Mouse (Mus musculus) spleen, adult 2 months (tissue): Measurements from ENCODE around the gene Col20a1. TPM values are rescaled to one million over a fixed set of nuclear protein-coding genes. Genes with fewer than 3 reads are reported as not detected.

Experiments
- DNase-seq, 2 experiments: peaks; one replicate each; pipeline versions ENCODE4 v3.0.0 to v3.0.0-alpha.2; 2012 to 2021; ENCODE audit warnings: low spot score in 2 of 2, low read depth in 1 of 2
- H3K27ac ChIP-seq: fragments of 200-500 bp; 2 replicates; pipeline ENCODE4 v1.5.1; 2012; ENCODE audit warnings: low read length, inconsistent platforms; ENCODE audit not compliant: insufficient read depth
- H3K27me3 ChIP-seq: fragments of 200-500 bp; 2 replicates; pipeline ENCODE4 v1.6.1; 2012; ENCODE audit warnings: mild to moderate bottlenecking, moderate library complexity, low read length, inconsistent platforms; ENCODE audit not compliant: control insufficient read depth, insufficient read depth
- H3K36me3 ChIP-seq: fragments of 200-500 bp; 2 replicates; pipeline ENCODE4 v1.6.1; 2012; ENCODE audit warnings: mild to moderate bottlenecking, low read length, inconsistent platforms; ENCODE audit not compliant: control insufficient read depth, insufficient read depth
- H3K4me1 ChIP-seq: fragments of 200-500 bp; 2 replicates; pipeline ENCODE4 v1.6.1; 2011; ENCODE audit warnings: inconsistent platforms; ENCODE audit not compliant: control insufficient read depth, insufficient read depth, insufficient read length
- H3K4me3 ChIP-seq: fragments of 200-500 bp; 2 replicates; pipeline ENCODE4 v1.5.1; 2011; ENCODE audit warnings: mild to moderate bottlenecking, inconsistent platforms; ENCODE audit not compliant: insufficient read depth, insufficient read length; ENCODE audit errors: extremely low read depth
- CTCF ChIP-seq: fragments of 200-500 bp; IDR thresholded peaks from 2 replicates; pipeline ENCODE4 v1.5.1; 2011; ENCODE audit warnings: mild to moderate bottlenecking, inconsistent platforms; ENCODE audit not compliant: insufficient read depth, insufficient read length, insufficient replicate concordance; ENCODE audit errors: extremely low read depth
- POLR2A ChIP-seq: fragments of 200-500 bp; IDR thresholded peaks from 2 replicates; pipeline ENCODE4 v1.6.1; 2011; ENCODE audit warnings: low read depth, low read length, inconsistent platforms
- WGBS: fragments of 180-500 bp; shearing (Covaris S2); methylation state at CpG from one replicate; pipeline ENCODE4 v1.1.7; 2018; 5-methylcytosine and 5-hydroxymethylcytosine counted together
- polyA plus RNA-seq: library from polyadenylated mRNA; depleted of rRNA; stranded (reverse); fragments of >200 nt; gene quantifications from 2 replicates; pipeline ENCODE4 v1.2.3, GENCODE M21; 2012

The Col20a1 gene
- polyA plus RNA-seq, 1 experiment, result 1.9 TPM

GRCm38 (mm10) chr2:181032407-181032806, 46.1 kb downstream of the Col20a1 start:
- no peak for TF ChIP-seq CTCF
- no peak for TF ChIP-seq POLR2A
- DNase-seq, result no peak

GRCm38 (mm10) chr2:181033310-181033709, 47.0 kb downstream of the Col20a1 start:
- no peaks in the 10 kb centered on the region for H3K27me3 ChIP-seq
- 66% methylated on average over 6 of the region's 6 CpGs for WGBS

More at GRCm38 (mm10) chr2:181032407-181032806, 46.1 kb downstream of the Col20a1 start:
- 48% methylated on average over 5 of the region's 5 CpGs for WGBS
- Histone ChIP-seq H3K4me3 (no peak overlapping the region), H3K36me3 (no peaks in the 10 kb centered on the region), H3K27ac (no peak overlapping the region), H3K4me1 (no peaks in the 10 kb centered on the region), H3K27me3 (no peaks in the 10 kb centered on the region)

GRCm38 (mm10) chr2:181035186-181035585, 48.9 kb downstream of the Col20a1 start:
- 77% methylated on average over 7 of the region's 7 CpGs for WGBS
- Histone ChIP-seq H3K27me3 (peaks cover 10% of the 10 kb centered on the region), H3K4me3 (no peak overlapping the region), H3K36me3 (no peaks in the 10 kb centered on the region), H3K4me1 (no peaks in the 10 kb centered on the region), H3K27ac (no peak overlapping the region)
- no peak for DNase-seq
- TF ChIP-seq POLR2A (no peak), CTCF (no peak)

More at GRCm38 (mm10) chr2:181033310-181033709, 47.0 kb downstream of the Col20a1 start:
- Histone ChIP-seq H3K4me1 (no peaks in the 10 kb centered on the region), H3K27ac (no peak overlapping the region), H3K4me3 (no peak overlapping the region), H3K36me3 (no peaks in the 10 kb centered on the region)
- TF ChIP-seq POLR2A (no peak), CTCF (no peak)
- DNase-seq, result no peak

GRCm38 (mm10) chr2:181036561-181036960, 50.2 kb downstream of the Col20a1 start:
- 53% methylated on average over 6 of the region's 6 CpGs for WGBS
- peaks cover 10% of the 10 kb centered on the region for H3K27me3 ChIP-seq
- no peak for TF ChIP-seq POLR2A
- no peak overlapping the region for H3K27ac ChIP-seq
- no peak for DNase-seq
- no peak overlapping the region for H3K4me3 ChIP-seq
- no peaks in the 10 kb centered on the region for H3K36me3 ChIP-seq
- no peaks in the 10 kb centered on the region for H3K4me1 ChIP-seq

GRCm38 (mm10) chr2:181038644-181039355, 52.5 kb downstream of the Col20a1 start:
- Histone ChIP-seq H3K36me3 (no peaks in the 10 kb centered on the region), H3K4me3 (no peak overlapping the region), H3K27me3 (peaks cover 10% of the 10 kb centered on the region), H3K4me1 (no peaks in the 10 kb centered on the region), H3K27ac (no peak overlapping the region)
- WGBS, result 3% methylated on average over 60 of the region's 63 CpGs
- no peak for TF ChIP-seq CTCF
- TF ChIP-seq POLR2A, result no peak
- DNase-seq, result no peak

- no peak for TF ChIP-seq CTCF
- no peak for TF ChIP-seq POLR2A
- H3K27ac ChIP-seq, result no peak overlapping the region
- no peaks in the 10 kb centered on the region for H3K4me1 ChIP-seq
- DNase-seq, result no peak
- H3K36me3 ChIP-seq, result no peaks in the 10 kb centered on the region
- H3K4me3 ChIP-seq, result no peak overlapping the region
- 3% methylated on average over 16 of the region's 16 CpGs for WGBS
- peaks cover 10% of the 10 kb centered on the region for H3K27me3 ChIP-seq
Measured at GRCm38 (mm10) chr2:181039356-181039680, 53.0 kb downstream of the Col20a1 start.

GRCm38 (mm10) chr2:181041941-181042340, 55.6 kb downstream of the Col20a1 start:
- Histone ChIP-seq H3K36me3 (no peaks in the 10 kb centered on the region), H3K27me3 (peaks cover 10% of the 10 kb centered on the region), H3K27ac (no peak overlapping the region), H3K4me3 (no peak overlapping the region), H3K4me1 (no peaks in the 10 kb centered on the region)
- WGBS, result 23% methylated on average over 7 of the region's 7 CpGs
- no peak for TF ChIP-seq CTCF
- TF ChIP-seq POLR2A, result no peak
- DNase-seq, result no peak
